Mouse (Mus musculus): ENCODE results near the gene Rab3a. TPM values are rescaled to one million over a fixed set of nuclear protein-coding genes. Genes with fewer than 3 reads are reported as not detected.

Rab3a gene
- polyA plus RNA-seq, 1 experiment, result 7.8 TPM

DNA sequence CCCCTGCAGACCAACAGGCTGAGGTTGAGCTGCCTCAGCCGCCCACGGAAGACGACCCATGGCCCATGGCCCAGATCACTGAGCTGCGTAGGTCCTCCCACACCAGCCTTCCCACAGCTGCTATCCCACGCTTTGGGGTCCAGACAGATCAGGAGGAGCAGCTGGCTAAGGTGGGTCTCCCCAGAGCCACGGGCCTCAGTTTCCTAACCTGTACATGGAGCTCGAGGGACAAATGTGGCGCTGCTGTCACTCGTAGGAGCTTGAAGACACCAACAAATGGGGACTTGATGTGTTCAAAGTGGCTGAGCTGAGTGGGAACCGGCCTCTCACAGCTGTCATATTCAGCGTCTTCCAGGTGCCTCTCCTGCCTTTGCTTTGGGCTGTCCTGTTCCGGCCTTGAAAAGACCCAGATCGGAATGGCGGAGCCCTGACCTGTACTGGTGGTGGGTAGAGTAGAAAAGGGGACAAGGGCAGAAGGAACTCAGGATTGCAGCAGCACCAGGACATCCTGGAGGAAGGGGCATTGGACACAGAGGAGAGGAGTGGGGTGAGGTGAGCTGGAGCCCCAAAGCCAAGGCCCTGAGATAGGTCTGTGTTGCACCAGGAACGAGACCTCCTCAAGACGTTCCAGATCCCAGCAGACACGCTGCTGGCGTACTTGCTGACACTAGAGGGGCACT is 7.1 kb upstream of the Rab3a start:
- peaks cover 81% of the 10 kb centered on the region for H3K27me3 ChIP-seq (replicated peaks)
- H3K9me3 ChIP-seq, result no peaks in the 10 kb centered on the region
- TF ChIP-seq GATA1 (IDR thresholded peaks at IDR 0.05; ENCODE audit: borderline replicate concordance, low read length), result no peak
- no peak for TF ChIP-seq FLI1 (IDR thresholded peaks at IDR 0.05; ENCODE audit: low read length)
- peaks cover 36% of the 10 kb centered on the region for H3K4me1 ChIP-seq
- H3K36me3 ChIP-seq (replicated peaks; ENCODE audit: low read length), result no peaks in the 10 kb centered on the region
- H3K4me3 ChIP-seq (replicated peaks), result no peak overlapping the region

DNA sequence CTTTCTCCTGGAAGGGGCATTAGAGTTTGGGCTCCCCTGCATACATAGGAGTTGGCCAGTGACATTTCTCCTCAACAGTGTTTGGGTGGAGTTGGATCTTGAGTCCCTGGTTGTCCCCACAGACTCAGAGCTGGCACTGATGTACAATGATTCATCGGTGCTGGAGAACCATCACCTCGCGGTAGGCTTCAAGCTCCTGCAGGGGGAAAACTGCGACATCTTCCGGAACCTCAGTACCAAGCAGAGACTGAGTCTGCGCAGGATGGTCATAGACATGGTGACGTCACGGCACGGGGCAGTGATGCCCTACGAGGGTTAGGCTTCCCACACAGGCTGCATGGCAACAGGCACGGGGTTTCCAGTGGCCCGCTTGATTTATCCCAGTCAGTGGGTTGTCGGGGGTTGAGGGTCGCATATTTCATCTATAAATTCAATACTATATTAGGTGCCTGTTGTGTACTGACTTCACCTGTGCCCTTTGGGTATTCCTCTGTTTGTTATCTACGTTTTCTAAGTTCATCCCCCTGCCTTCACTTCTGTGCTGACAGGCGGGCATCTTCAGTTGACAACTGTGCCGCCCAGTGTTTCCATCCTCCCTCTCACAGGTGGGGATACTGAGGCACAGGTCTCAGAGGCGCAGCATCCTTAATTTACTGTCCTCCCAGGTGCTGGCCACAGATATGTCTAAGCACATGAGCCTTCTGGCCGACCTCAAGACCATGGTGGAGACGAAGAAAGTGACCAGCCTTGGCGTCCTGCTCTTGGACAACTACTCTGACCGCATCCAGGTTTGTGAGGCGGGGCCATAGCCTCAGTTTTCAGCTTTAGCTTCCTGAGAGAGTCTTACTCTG is 6.0 kb upstream of the Rab3a start:
- Histone ChIP-seq H3K27me3 (replicated peaks) (peaks cover 70% of the 10 kb centered on the region), H3K4me1 (peaks cover 41% of the 10 kb centered on the region), H3K36me3 (replicated peaks; ENCODE audit: low read length) (no peaks in the 10 kb centered on the region), H3K4me3 (replicated peaks) (no peak overlapping the region), H3K9me3 (no peaks in the 10 kb centered on the region)
- TF ChIP-seq FLI1 (IDR thresholded peaks at IDR 0.05; ENCODE audit: low read length) (no peak), GATA1 (IDR thresholded peaks at IDR 0.05; ENCODE audit: borderline replicate concordance, low read length) (no peak)

DNA sequence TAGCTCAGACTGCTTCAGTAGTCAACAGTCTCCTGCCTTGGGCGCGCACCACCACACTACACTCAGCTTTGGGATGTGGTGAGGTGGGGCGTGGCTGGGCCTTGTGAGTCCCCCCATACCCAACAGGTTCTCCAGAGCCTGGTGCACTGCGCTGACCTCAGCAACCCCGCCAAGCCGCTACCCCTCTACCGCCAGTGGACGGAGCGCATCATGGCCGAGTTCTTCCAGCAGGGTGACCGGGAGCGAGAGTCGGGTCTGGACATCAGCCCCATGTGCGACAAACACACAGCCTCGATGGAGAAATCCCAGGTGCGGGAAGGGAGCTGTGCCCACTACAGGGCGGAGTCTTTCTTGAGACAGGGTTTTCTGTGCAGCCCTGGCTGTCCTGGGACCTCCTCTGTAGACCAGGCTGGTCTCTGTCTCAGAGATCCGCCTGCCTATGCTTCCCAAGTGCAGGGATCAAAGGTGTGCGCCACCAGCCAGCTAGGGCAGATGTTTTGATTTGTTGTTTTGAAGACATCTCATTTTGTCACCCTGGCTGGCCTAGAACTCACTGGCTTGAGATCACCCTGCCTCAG is 5.3 kb upstream of the Rab3a start:
- no peaks in the 10 kb centered on the region for H3K36me3 ChIP-seq (replicated peaks; ENCODE audit: low read length)
- peaks cover 62% of the 10 kb centered on the region for H3K27me3 ChIP-seq (replicated peaks)

GRCm38 (mm10) chr8:70750128-70750680 is 4.3 kb upstream of the Rab3a start:
- Histone ChIP-seq H3K4me1 (peaks cover 38% of the 10 kb centered on the region), H3K27me3 (replicated peaks) (peaks cover 53% of the 10 kb centered on the region), H3K36me3 (replicated peaks; ENCODE audit: low read length) (no peaks in the 10 kb centered on the region), H3K4me3 (replicated peaks) (no peak overlapping the region), H3K9me3 (no peaks in the 10 kb centered on the region)
- TF ChIP-seq GATA1 (IDR thresholded peaks at IDR 0.05; ENCODE audit: borderline replicate concordance, low read length) (no peak), FLI1 (IDR thresholded peaks at IDR 0.05; ENCODE audit: low read length) (no peak)

More for the DNA sequence above, 5.3 kb upstream of the Rab3a start:
- no peak overlapping the region for H3K4me3 ChIP-seq (replicated peaks)
- TF ChIP-seq FLI1 (IDR thresholded peaks at IDR 0.05; ENCODE audit: low read length) (no peak), GATA1 (IDR thresholded peaks at IDR 0.05; ENCODE audit: borderline replicate concordance, low read length) (no peak)
- peaks cover 41% of the 10 kb centered on the region for H3K4me1 ChIP-seq
- no peaks in the 10 kb centered on the region for H3K9me3 ChIP-seq

DNA sequence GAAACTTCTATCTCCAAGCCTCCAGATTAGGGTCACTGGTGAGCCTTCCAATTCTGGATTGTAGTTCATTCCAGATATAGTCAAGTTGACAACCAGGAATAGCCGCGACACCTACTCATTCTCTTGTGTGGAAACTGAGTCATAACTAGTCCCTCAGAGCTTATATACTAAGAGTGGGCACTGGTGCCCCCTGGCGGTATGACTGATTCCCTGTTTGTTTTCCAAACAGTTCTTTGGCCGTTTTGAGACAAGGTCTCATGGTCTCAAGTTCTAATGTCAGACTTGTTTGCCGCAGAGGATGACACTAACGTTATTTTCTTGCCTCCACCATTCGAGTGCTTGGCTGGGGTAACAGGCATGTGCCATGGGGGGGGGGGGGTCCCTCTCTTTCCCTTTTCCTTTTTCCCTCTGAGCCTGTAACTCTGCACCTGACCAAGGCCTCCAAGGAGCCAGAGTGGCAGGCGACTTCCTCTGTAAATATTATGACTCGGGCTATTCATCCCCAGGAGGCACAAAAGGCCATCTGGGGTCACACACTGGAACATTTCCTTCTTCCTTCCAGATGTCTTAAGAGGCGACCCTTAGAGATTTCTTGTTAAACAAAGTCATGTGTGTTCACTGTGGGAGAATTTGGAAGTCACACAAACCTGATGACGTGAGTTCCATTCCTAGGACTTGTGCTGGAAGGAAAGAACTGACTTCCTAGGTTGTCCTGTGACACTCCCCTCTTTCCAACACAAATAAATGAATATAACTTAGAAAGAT is 2.3 kb upstream of the Rab3a start:
- Histone ChIP-seq H3K27me3 (replicated peaks) (peaks cover 34% of the 10 kb centered on the region), H3K36me3 (replicated peaks; ENCODE audit: low read length) (peaks cover 17% of the 10 kb centered on the region), H3K4me1 (peaks cover 55% of the 10 kb centered on the region), H3K4me3 (replicated peaks) (peak overlapping the region; percentile 87), H3K9me3 (no peaks in the 10 kb centered on the region)
- TF ChIP-seq FLI1 (IDR thresholded peaks at IDR 0.05; ENCODE audit: low read length) (no peak), GATA1 (IDR thresholded peaks at IDR 0.05; ENCODE audit: borderline replicate concordance, low read length) (no peak)

GRCm38 (mm10) chr8:70753151-70753550 is 1.3 kb upstream of the Rab3a start:
- H3K9me3 ChIP-seq, result no peaks in the 10 kb centered on the region
- H3K27me3 ChIP-seq (replicated peaks), result peaks cover 24% of the 10 kb centered on the region
- peak overlapping the region; percentile 87 for H3K4me3 ChIP-seq (replicated peaks)
- TF ChIP-seq GATA1 (IDR thresholded peaks at IDR 0.05; ENCODE audit: borderline replicate concordance, low read length), result no peak
- peaks cover 61% of the 10 kb centered on the region for H3K4me1 ChIP-seq
- peaks cover 27% of the 10 kb centered on the region for H3K36me3 ChIP-seq (replicated peaks; ENCODE audit: low read length)

DNA sequence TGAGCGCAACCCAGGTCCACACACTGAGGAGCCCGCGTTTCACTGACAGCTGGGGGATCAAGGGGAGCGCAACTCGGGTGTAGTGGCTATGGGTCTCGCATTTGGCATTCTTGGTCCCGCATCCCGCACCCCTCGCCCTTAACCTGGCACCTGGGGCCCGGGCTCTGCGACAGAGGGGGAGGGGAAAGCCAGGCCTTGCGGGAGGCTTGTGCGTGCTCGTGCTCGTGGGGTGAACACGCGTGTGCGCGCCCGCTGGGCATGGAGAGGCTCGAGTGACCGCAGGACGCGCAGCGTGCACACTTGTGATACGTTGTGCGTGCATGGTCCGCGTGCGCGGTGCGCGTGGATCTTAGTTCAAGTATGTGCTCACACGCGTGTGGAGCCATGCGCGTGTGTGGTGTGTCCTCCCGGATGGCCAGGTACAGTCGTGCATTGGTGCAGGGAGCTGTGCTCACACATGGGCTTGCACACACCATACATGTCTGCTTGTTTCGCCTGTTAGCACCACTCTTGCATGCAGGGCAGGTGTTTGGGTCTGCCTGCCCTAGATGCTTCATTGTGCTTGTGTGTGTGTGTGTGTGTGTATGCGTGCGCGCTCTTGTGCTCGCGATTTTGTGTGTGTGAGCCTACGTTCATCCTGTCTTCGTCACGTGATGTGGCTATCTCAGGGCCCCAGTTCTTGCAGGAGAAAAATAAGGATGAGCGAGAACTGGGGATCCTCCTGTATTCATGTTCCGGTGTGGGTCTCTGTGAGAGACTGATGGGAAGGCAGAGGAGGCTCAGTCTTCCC is 587 bp downstream of the Rab3a start:
- Histone ChIP-seq H3K4me1 (peaks cover 81% of the 10 kb centered on the region), H3K9me3 (no peaks in the 10 kb centered on the region), H3K36me3 (replicated peaks; ENCODE audit: low read length) (peaks cover 40% of the 10 kb centered on the region), H3K4me3 (replicated peaks) (peak overlapping the region; percentile 93), H3K27me3 (replicated peaks) (peaks cover 5% of the 10 kb centered on the region)
- TF ChIP-seq FLI1 (IDR thresholded peaks at IDR 0.05; ENCODE audit: low read length) (no peak), GATA1 (IDR thresholded peaks at IDR 0.05; ENCODE audit: borderline replicate concordance, low read length) (no peak)

- Histone ChIP-seq H3K36me3 (replicated peaks; ENCODE audit: low read length) (peaks cover 40% of the 10 kb centered on the region), H3K27me3 (replicated peaks) (no peaks in the 10 kb centered on the region), H3K4me3 (replicated peaks) (peak overlapping the region; percentile 93), H3K9me3 (no peaks in the 10 kb centered on the region), H3K4me1 (peaks cover 85% of the 10 kb centered on the region)
- TF ChIP-seq GATA1 (IDR thresholded peaks at IDR 0.05; ENCODE audit: borderline replicate concordance, low read length), result no peak
- TF ChIP-seq FLI1 (IDR thresholded peaks at IDR 0.05; ENCODE audit: low read length), result no peak
Measured at GRCm38 (mm10) chr8:70755661-70756475, 1.4 kb downstream of the Rab3a start.
